In the genomic region with DNA sequence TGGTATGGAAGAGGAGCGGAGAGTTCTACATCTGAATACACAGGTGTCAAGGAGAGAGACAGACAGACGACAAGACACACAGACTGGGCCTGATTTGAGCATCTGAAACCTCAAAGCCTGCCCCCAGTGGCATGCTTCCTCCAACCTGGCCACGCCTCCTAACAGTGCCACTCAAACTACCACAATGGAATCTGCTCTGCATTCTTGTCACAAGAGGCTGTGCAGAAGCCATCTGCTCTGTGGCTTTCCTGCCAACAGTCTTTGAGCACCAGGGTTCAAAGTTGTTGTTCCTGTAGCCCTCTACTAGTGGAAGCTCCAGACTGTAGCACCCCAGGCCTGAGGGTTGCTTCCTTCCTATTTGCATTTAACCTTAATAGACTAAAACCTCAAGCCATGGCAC, we compare ENCODE assay signal across 9 mouse cellular contexts.
A peak's percentile ranks its signal among the peaks of the same experiment; 100 is the strongest.
DNase-seq lines count a peak whose midpoint lies in the region; ATAC-seq and TF ChIP-seq lines count a peak whose summit lies in the region.
"Had no signal": no experiment of that assay in that cellular context is flagged by ENCODE, and none has a peak within 500 bp of the region (broad histone marks: within the 10 kb centered on the region; RNA-seq: fewer than 3 reads in every experiment).

No protein-coding gene starts in this region.

- 79% methylated on average over 3 of the region's 3 CpGs for WGBS in midbrain, embryonic 10.5 days
- WGBS in midbrain, embryonic 16.5 days: 80% methylated on average over 3 of the region's 3 CpGs
- 61% methylated on average over 3 of the region's 3 CpGs for WGBS in lung, postnatal 0 days

- no peak overlapping the region for H3K9ac ChIP-seq in midbrain, embryonic 16.5 days (ENCODE audit: low read depth, low read length)
- H3K9ac ChIP-seq in lung, postnatal 0 days (replicated peaks; ENCODE audit: low read depth): no peak overlapping the region
- H3K9ac ChIP-seq: limb, embryonic 12.5 days had no signal

- no peak for DNase-seq in midbrain, embryonic 10.5 days (ENCODE audit: low spot score)
- DNase-seq in cerebellum, postnatal 10 days: peak; percentile 41 to 45
- peak; percentile 73 for DNase-seq in lung, postnatal 0 days (ENCODE audit: low spot score)
- peak; percentile 84 for DNase-seq in thymus, postnatal 25 days
- DNase-seq in adrenal gland, adult 8-10 months: no peak
- DNase-seq in left cerebral cortex, postnatal 25 days (ENCODE audit: low spot score in 2 of 2): no peak
- DNase-seq in layer of hippocampus, adult 9-10 months (ENCODE audit: low spot score): no peak

- H3K27me3 ChIP-seq in midbrain, embryonic 10.5 days (ENCODE audit: low read depth, poor library complexity, severe bottlenecking): no peaks in the 10 kb centered on the region
- H3K27me3 ChIP-seq in midbrain, embryonic 16.5 days (ENCODE audit: control insufficient read depth, insufficient read depth, low read depth, low read length): no peaks in the 10 kb centered on the region
- H3K27me3 ChIP-seq in lung, postnatal 0 days (replicated peaks; ENCODE audit: insufficient read depth, low read length): no peaks in the 10 kb centered on the region
- H3K27me3 ChIP-seq: limb, embryonic 12.5 days had no signal

- H3K4me3 ChIP-seq in midbrain, embryonic 10.5 days: no peak overlapping the region
- H3K4me3 ChIP-seq in midbrain, embryonic 16.5 days (ENCODE audit: low read depth, low read length): no peak overlapping the region
- no peak overlapping the region for H3K4me3 ChIP-seq in lung, postnatal 0 days (ENCODE audit: low read depth, low read length)
- H3K4me3 ChIP-seq: limb, embryonic 12.5 days had no signal

- TF ChIP-seq CTCF in lung, postnatal 0 days (IDR thresholded peaks at IDR 0.05): peak; percentile 61

- H3K36me3 ChIP-seq in midbrain, embryonic 10.5 days: peaks cover 95% of the 10 kb centered on the region
- peaks cover 23% of the 10 kb centered on the region for H3K36me3 ChIP-seq in midbrain, embryonic 16.5 days (ENCODE audit: control insufficient read depth, insufficient read depth, low read length)
- H3K36me3 ChIP-seq in lung, postnatal 0 days (ENCODE audit: insufficient read depth, low read length): peaks cover 22% of the 10 kb centered on the region

- no peak overlapping the region for H3K4me2 ChIP-seq in midbrain, embryonic 16.5 days (ENCODE audit: low read length)
- no peak overlapping the region for H3K4me2 ChIP-seq in lung, postnatal 0 days (replicated peaks; ENCODE audit: low read depth, low read length)
- H3K4me2 ChIP-seq: limb, embryonic 12.5 days had no signal

- H3K9me3 ChIP-seq in midbrain, embryonic 10.5 days (replicated peaks): no peaks in the 10 kb centered on the region
- no peaks in the 10 kb centered on the region for H3K9me3 ChIP-seq in midbrain, embryonic 16.5 days (replicated peaks; ENCODE audit: control insufficient read depth, low read length, poor library complexity, severe bottlenecking)
- no peaks in the 10 kb centered on the region for H3K9me3 ChIP-seq in lung, postnatal 0 days (ENCODE audit: low read length)
- H3K9me3 ChIP-seq: limb, embryonic 12.5 days had no signal

- peaks cover 18% of the 10 kb centered on the region; the same call in 1 of the 2 replicates for H3K4me1 ChIP-seq in midbrain, embryonic 10.5 days
- H3K4me1 ChIP-seq in midbrain, embryonic 16.5 days (ENCODE audit: control insufficient read depth, insufficient read depth, low read length): no peaks in the 10 kb centered on the region
- no peaks in the 10 kb centered on the region for H3K4me1 ChIP-seq in lung, postnatal 0 days (ENCODE audit: insufficient read depth, low read depth, low read length)
- H3K4me1 ChIP-seq: limb, embryonic 12.5 days had no signal

- no peak for ATAC-seq in midbrain, embryonic 16.5 days
- peak; percentile 81 for ATAC-seq in lung, postnatal 0 days

- H3K27ac ChIP-seq in midbrain, embryonic 10.5 days (replicated peaks): 0 out of 2 replicates have a peak overlapping the region, but pooled peaks have one; percentile 6
- H3K27ac ChIP-seq in midbrain, embryonic 16.5 days (ENCODE audit: low read length): no peak overlapping the region
- H3K27ac ChIP-seq in lung, postnatal 0 days (ENCODE audit: low read length): no peak overlapping the region
- H3K27ac ChIP-seq: limb, embryonic 12.5 days had no signal

- no peak; the same call in 1 of the 2 replicates for TF ChIP-seq EP300 in lung, postnatal 0 days (IDR thresholded peaks at IDR 0.05)

- intact Hi-C loops in left cerebral cortex, postnatal 25 days (cut with DNase I): no loop called here

Comparison
In these comparisons a context has a peak if more than half of its experiments do, and no peak if none do; other contexts are left out.
1. DNase-seq: peak in cerebellum, postnatal 10 days (2 of 2), lung, postnatal 0 days (single experiment) and thymus, postnatal 25 days (single experiment); none in midbrain, embryonic 10.5 days (single experiment), adrenal gland, adult 8-10 months (single experiment), left cerebral cortex, postnatal 25 days (0 of 2) and layer of hippocampus, adult 9-10 months (single experiment).